Mouse (Mus musculus) layer of hippocampus, postnatal 10 days (tissue): ENCODE results near the gene Psg19. TPM values are rescaled to one million over a fixed set of nuclear protein-coding genes. Genes with fewer than 3 reads are reported as not detected.

Experiments
- DNase-seq, 2 experiments: peaks; one replicate each; pipeline ENCODE4 v3.0.0; 2021; ENCODE audit warnings: low spot score in 2 of 2
- total RNA-seq, 2 experiments: library from RNA; stranded (reverse); gene quantifications; 2 replicates each; pipeline ENCODE4 v1.2.3; 2021

Gene Psg19
- total RNA-seq, 2 experiments from 2014 or later = not detected

GRCm38 (mm10) chr7:18746189-18746860 is 52.0 kb downstream of the Psg19 start:
- no peak for DNase-seq

Other genes with a start within 250 kb of the Psg19 start
- not detected for gene Psg27, start 231.2 kb downstream of the Psg19 start, total RNA-seq
- not detected for gene Psg23, start 182.0 kb downstream of the Psg19 start, total RNA-seq
- gene Psg21, start 141.8 kb downstream of the Psg19 start, total RNA-seq = not detected
- not detected for gene Psg20, start 112.3 kb downstream of the Psg19 start, total RNA-seq
- gene Psg22, start 80.4 kb downstream of the Psg19 start, total RNA-seq = not detected
- not detected for gene Psg17, start 23.1 kb upstream of the Psg19 start, total RNA-seq
- gene Mill2, start 41.4 kb upstream of the Psg19 start, total RNA-seq = 1 to 10 TPM; 1.5 to 2.2 TPM
- 10 to 100 TPM; 22.0 to 27.9 TPM for gene Pglyrp1, start 72.8 kb upstream of the Psg19 start, total RNA-seq
- 10 to 100 TPM; 11.9 to 14.4 TPM for gene Ccdc61, start 111.9 kb upstream of the Psg19 start, total RNA-seq
- gene Nova2, start 127.4 kb upstream of the Psg19 start, total RNA-seq = 100 to 1,000 TPM; 106 to 112 TPM
- 1 to 10 TPM in 1 of 2 experiments, under 1 TPM in 1; 0.91 to 1.3 TPM for gene Nanos2, start 188.9 kb upstream of the Psg19 start, total RNA-seq
- gene Mypop, start 192.7 kb upstream of the Psg19 start, total RNA-seq = 10 to 100 TPM; 28.0 to 29.1 TPM
- 10 to 100 TPM; 45.5 to 49.7 TPM for gene Irf2bp1, start 205.5 kb upstream of the Psg19 start, total RNA-seq
- not detected for gene Foxa3, start 225.0 kb upstream of the Psg19 start, total RNA-seq
- 10 to 100 TPM; 88.4 to 90.2 TPM for gene Sympk, start 225.9 kb upstream of the Psg19 start, total RNA-seq